8 mouse cellular contexts compared by ENCODE assay signal in genomic region chr17:26466741-26467150, GRCm38 (mm10). TPM values are rescaled to one million over a fixed set of nuclear protein-coding genes. Genes with fewer than 3 reads are reported as not detected.
DNase-seq lines count a peak whose midpoint lies in the region; ATAC-seq lines count a peak whose summit lies in the region.

No protein-coding gene starts in this region.

- 5% methylated on average over 4 of the region's 4 CpGs for WGBS in limb, embryonic 13.5 days
- 7% methylated on average over 4 of the region's 4 CpGs for WGBS in stomach, embryonic 14.5 days

- H3K9me3 ChIP-seq in limb, embryonic 13.5 days, result no peaks in the 10 kb centered on the region
- no peaks in the 10 kb centered on the region for H3K9me3 ChIP-seq in stomach, embryonic 14.5 days (ENCODE audit: control insufficient read depth, low read depth, low read length)

- H3K27ac ChIP-seq in limb, embryonic 13.5 days, result no peak overlapping the region
- no peak overlapping the region for H3K27ac ChIP-seq in stomach, embryonic 14.5 days (ENCODE audit: low read length)

- peak; percentile 50 for DNase-seq in ovary, postnatal 10 days (ENCODE audit: low spot score)
- DNase-seq in ovary, adult 18-20 months (ENCODE audit: low spot score), result no peak
- peak; percentile 85 for DNase-seq in embryo, embryonic 11 days
- peak; percentile 85 to 92 for DNase-seq in heart, adult 18-20 months
- DNase-seq in kidney, adult 8-10 months, result peak; percentile 70 to 89
- DNase-seq in naive thymus-derived CD4-positive, alpha-beta T cell, adult 2 months (ENCODE audit: low read depth), result peak; percentile 86

- peak overlapping the region; percentile 19; the same call in 1 of the 2 replicates for H3K4me3 ChIP-seq in limb, embryonic 13.5 days
- no peak overlapping the region for H3K4me3 ChIP-seq in stomach, embryonic 14.5 days (ENCODE audit: low read depth, low read length)

- H3K4me2 ChIP-seq in limb, embryonic 13.5 days (replicated peaks), result peak overlapping the region; percentile 51
- H3K4me2 ChIP-seq in stomach, embryonic 14.5 days (replicated peaks; ENCODE audit: low read depth, low read length), result no peak overlapping the region

- H3K36me3 ChIP-seq in limb, embryonic 13.5 days, result no peaks in the 10 kb centered on the region
- no peaks in the 10 kb centered on the region for H3K36me3 ChIP-seq in stomach, embryonic 14.5 days (ENCODE audit: control insufficient read depth, insufficient read depth, low read length)

- 0 out of 2 replicates have a peak, but pooled peaks cover 8% of the 10 kb centered on the region for H3K27me3 ChIP-seq in limb, embryonic 13.5 days
- no peaks in the 10 kb centered on the region for H3K27me3 ChIP-seq in stomach, embryonic 14.5 days (ENCODE audit: control insufficient read depth, insufficient read depth, low read length)

- peaks cover 2% of the 10 kb centered on the region for H3K4me1 ChIP-seq in limb, embryonic 13.5 days
- no peaks in the 10 kb centered on the region for H3K4me1 ChIP-seq in stomach, embryonic 14.5 days (ENCODE audit: control insufficient read depth, insufficient read depth, low read length)

- ATAC-seq in limb, embryonic 13.5 days (ENCODE audit: low FRiP score, low read depth), result peak; percentile 29; the same call in 1 of the 2 replicates
- ATAC-seq in stomach, embryonic 14.5 days (ENCODE audit: insufficient number of reproducible peaks, insufficient read depth, low FRiP score, low read depth), result peak; percentile 50; the same call in 1 of the 2 replicates

- no peak overlapping the region for H3K9ac ChIP-seq in limb, embryonic 13.5 days
- H3K9ac ChIP-seq in stomach, embryonic 14.5 days (replicated peaks; ENCODE audit: low read depth, low read length), result no peak overlapping the region

RNA-seq across cellular contexts. Expression of gene Neurl1b, which starts 52.1 kb away (rescaled TPM):
- total RNA-seq in heart, adult 18-20 months (2021), result 1 to 10 TPM; 5.6 to 5.9 TPM
- 0.51 and 0.65 TPM in 2 replicates for polyA plus RNA-seq in limb, embryonic 13.5 days (2015; fragmentation: Nextera tagmentation; extraction: Ambion mirVana)
- polyA plus RNA-seq in stomach, embryonic 14.5 days (2014; fragmentation: Nextera tagmentation; extraction: Ambion mirVana), result 5.0 and 6.0 TPM in 2 replicates
